Mouse (Mus musculus): ENCODE measurements around the gene Arhgap8.

Arhgap8 gene

GRCm38 (mm10) chr15:84800132-84800531 lies 80.3 kb downstream of the Arhgap8 start:
- in situ Hi-C loops (cut with MboI), result no loop called here

GRCm38 (mm10) chr15:84803685-84804084 lies 83.8 kb downstream of the Arhgap8 start:
- in situ Hi-C loops (cut with MboI), result no loop called here

- in situ Hi-C loops (cut with MboI), result no loop called here
These were observed 89.6 kb downstream of the Arhgap8 start for GRCm38 (mm10) chr15:84809275-84809952.

- in situ Hi-C loops (cut with MboI), result no loop called here
These were observed 91.3 kb downstream of the Arhgap8 start for GRCm38 (mm10) chr15:84811126-84811525.

- in situ Hi-C loops (cut with MboI), result no loop called here
These were observed 93.0 kb downstream of the Arhgap8 start for GRCm38 (mm10) chr15:84812831-84813357.

- in situ Hi-C loops (cut with MboI), result no loop called here
These were observed 95.3 kb downstream of the Arhgap8 start for GRCm38 (mm10) chr15:84815171-84815570.

GRCm38 (mm10) chr15:84817589-84817988 lies 97.7 kb downstream of the Arhgap8 start:
- in situ Hi-C loops (cut with MboI), result no loop called here

- in situ Hi-C loops (cut with MboI), result no loop called here
These were observed 98.4 kb downstream of the Arhgap8 start for GRCm38 (mm10) chr15:84818284-84818683.

GRCm38 (mm10) chr15:84820811-84821210 lies 101.0 kb downstream of the Arhgap8 start:
- in situ Hi-C loops (cut with MboI), result no loop called here

Data from mature B cell (primary cell).